Mouse (Mus musculus) hindbrain, embryonic 11.5 days (tissue): Measurements from ENCODE around the gene Fam50b. TPM values are rescaled to one million over a fixed set of nuclear protein-coding genes. Genes with fewer than 3 reads are reported as not detected.

ENCODE experiments used
- ATAC-seq: fragments of 200-750 bp; cut with Nextera tagmentation; 2 replicates; pipeline ENCODE4 v1.8.0; 2017; ENCODE audit warnings: mild to moderate bottlenecking, moderate TSS enrichment, moderate library complexity; ENCODE audit not compliant: low FRiP score
- DNase-seq: peaks from one replicate; pipeline ENCODE4 v3.0.0-alpha.2; 2015; ENCODE audit warnings: low spot score
- H3K27ac ChIP-seq: fragments of 300-500 bp; sonication (generic); 2 replicates; pipeline ENCODE4 v1.5.1; 2014; ENCODE audit warnings: mild to moderate bottlenecking, low read depth, low read length
- H3K27me3 ChIP-seq: fragments of 300-500 bp; sonication (generic); 2 replicates; pipeline ENCODE4 v1.6.1; 2014; ENCODE audit warnings: mild to moderate bottlenecking, low read length, moderate library complexity, mixed read lengths; ENCODE audit not compliant: control insufficient read depth, insufficient read depth
- H3K36me3 ChIP-seq: fragments of 300-500 bp; sonication (generic); 2 replicates; pipeline ENCODE4 v1.6.1; 2014; ENCODE audit warnings: mild to moderate bottlenecking, low read length, moderate library complexity, mixed read lengths; ENCODE audit not compliant: control insufficient read depth, insufficient read depth
- H3K4me1 ChIP-seq: fragments of 300-500 bp; sonication (generic); replicated peaks from 2 replicates; pipeline ENCODE4 v1.6.1; 2014; ENCODE audit warnings: low read length, mixed read lengths; ENCODE audit not compliant: control insufficient read depth, insufficient read depth
- H3K4me2 ChIP-seq: fragments of 300-500 bp; sonication (generic); replicated peaks from 2 replicates; pipeline ENCODE4 v1.6.1; 2014; ENCODE audit warnings: mild to moderate bottlenecking, low read depth, low read length
- H3K4me3 ChIP-seq: fragments of 300-500 bp; sonication (generic); 2 replicates; pipeline ENCODE4 v1.5.1; 2014; ENCODE audit warnings: low read depth, low read length
- H3K9ac ChIP-seq: fragments of 300-500 bp; sonication (generic); 2 replicates; pipeline ENCODE4 v1.6.1; 2014; ENCODE audit warnings: low read depth, low read length
- H3K9me3 ChIP-seq: fragments of 300-500 bp; sonication (generic); 2 replicates; pipeline ENCODE4 v1.6.1; 2016; ENCODE audit warnings: low read length; ENCODE audit not compliant: control insufficient read depth
- WGBS: fragments of 180-500 bp; shearing (Covaris S2); extraction: QIAGEN DNeasy Blood & Tissue Kit; methylation state at CpG from one replicate; pipeline ENCODE4 v1.1.7; 2014; 5-methylcytosine and 5-hydroxymethylcytosine counted together
- polyA plus RNA-seq: library from polyadenylated mRNA; unstranded; fragments of >200 nt; fragmentation: Nextera tagmentation; extraction: Ambion mirVana; gene quantifications from 2 replicates; pipeline ENCODE4 v1.2.1, GENCODE M21; 2014

The Fam50b gene
- polyA plus RNA-seq, 1 experiment from 2014 or later = not detected

- no peaks in the 10 kb centered on the region for H3K9me3 ChIP-seq
Observed at GRCm38 (mm10) chr13:34704835-34705234, 29.8 kb upstream of the Fam50b start.

GRCm38 (mm10) chr13:34708955-34709354 lies 25.7 kb upstream of the Fam50b start:
- DNase-seq (no peak), ATAC-seq (no peak)
- H3K4me2 ChIP-seq = no peak overlapping the region
- no peaks in the 10 kb centered on the region for H3K4me1 ChIP-seq
- H3K9ac ChIP-seq = no peak overlapping the region
- 58% methylated on average over 3 of the region's 3 CpGs for WGBS
- H3K9me3 ChIP-seq = no peaks in the 10 kb centered on the region
- no peak overlapping the region for H3K27ac ChIP-seq
- H3K4me3 ChIP-seq = no peak overlapping the region
- no peaks in the 10 kb centered on the region for H3K27me3 ChIP-seq
- no peaks in the 10 kb centered on the region for H3K36me3 ChIP-seq

More at GRCm38 (mm10) chr13:34704835-34705234, 29.8 kb upstream of the Fam50b start:
- 0 out of 2 replicates have a peak, but pooled peaks have one; percentile 38 for ATAC-seq
- no peak overlapping the region for H3K4me3 ChIP-seq
- no peak overlapping the region for H3K4me2 ChIP-seq
- no peak for DNase-seq
- no peak overlapping the region for H3K9ac ChIP-seq
- no peaks in the 10 kb centered on the region for H3K36me3 ChIP-seq
- no peaks in the 10 kb centered on the region for H3K27me3 ChIP-seq
- 28% methylated on average over 3 of the region's 3 CpGs for WGBS
- H3K27ac ChIP-seq = no peak overlapping the region
- H3K4me1 ChIP-seq = no peaks in the 10 kb centered on the region

GRCm38 (mm10) chr13:34709566-34709965 lies 25.1 kb upstream of the Fam50b start:
- Histone ChIP-seq H3K4me3 (no peak overlapping the region), H3K9me3 (no peaks in the 10 kb centered on the region), H3K36me3 (no peaks in the 10 kb centered on the region), H3K9ac (no peak overlapping the region), H3K4me1 (no peaks in the 10 kb centered on the region), H3K27me3 (no peaks in the 10 kb centered on the region), H3K27ac (no peak overlapping the region), H3K4me2 (no peak overlapping the region)
- DNase-seq (no peak), ATAC-seq (no peak)
- 90% methylated on average over 4 of the region's 4 CpGs for WGBS

- ATAC-seq (no peak), DNase-seq (no peak)
- WGBS = 87% methylated on average over 4 of the region's 4 CpGs
Observed at GRCm38 (mm10) chr13:34711410-34711809, 23.2 kb upstream of the Fam50b start.

GRCm38 (mm10) chr13:34712881-34713280 lies 21.8 kb upstream of the Fam50b start:
- DNase-seq = no peak
- no peak for ATAC-seq
- no peaks in the 10 kb centered on the region for H3K36me3 ChIP-seq
- H3K9me3 ChIP-seq = no peaks in the 10 kb centered on the region
- 62% methylated on average over 1 of the region's 1 CpGs for WGBS
- no peaks in the 10 kb centered on the region for H3K27me3 ChIP-seq
- H3K4me3 ChIP-seq = no peak overlapping the region
- no peak overlapping the region for H3K9ac ChIP-seq
- H3K4me1 ChIP-seq = no peaks in the 10 kb centered on the region
- H3K4me2 ChIP-seq = no peak overlapping the region
- H3K27ac ChIP-seq = no peak overlapping the region

More at GRCm38 (mm10) chr13:34711410-34711809, 23.2 kb upstream of the Fam50b start:
- Histone ChIP-seq H3K27ac (no peak overlapping the region), H3K27me3 (no peaks in the 10 kb centered on the region), H3K4me3 (no peak overlapping the region), H3K9me3 (no peaks in the 10 kb centered on the region), H3K36me3 (no peaks in the 10 kb centered on the region), H3K4me1 (no peaks in the 10 kb centered on the region), H3K4me2 (no peak overlapping the region), H3K9ac (no peak overlapping the region)

- Histone ChIP-seq H3K36me3 (no peaks in the 10 kb centered on the region), H3K4me2 (no peak overlapping the region), H3K27me3 (no peaks in the 10 kb centered on the region), H3K4me1 (no peaks in the 10 kb centered on the region), H3K9me3 (no peaks in the 10 kb centered on the region), H3K27ac (no peak overlapping the region), H3K4me3 (no peak overlapping the region), H3K9ac (no peak overlapping the region)
- ATAC-seq (no peak), DNase-seq (no peak)
- WGBS = 63% methylated on average over 7 of the region's 7 CpGs
Observed at GRCm38 (mm10) chr13:34715437-34715838, 19.2 kb upstream of the Fam50b start.

GRCm38 (mm10) chr13:34724831-34725592 lies 9.6 kb upstream of the Fam50b start:
- Histone ChIP-seq H3K4me2 (no peak overlapping the region), H3K9ac (no peak overlapping the region), H3K36me3 (no peaks in the 10 kb centered on the region), H3K27ac (no peak overlapping the region), H3K4me1 (no peaks in the 10 kb centered on the region), H3K9me3 (no peaks in the 10 kb centered on the region), H3K4me3 (no peak overlapping the region), H3K27me3 (no peaks in the 10 kb centered on the region)
- DNase-seq = peak; percentile 19
- 70% methylated on average over 8 of the region's 8 CpGs for WGBS
- ATAC-seq = no peak

- WGBS = 48% methylated on average over 9 of the region's 9 CpGs
- Histone ChIP-seq H3K27ac (no peak overlapping the region), H3K4me3 (no peak overlapping the region), H3K27me3 (no peaks in the 10 kb centered on the region), H3K9me3 (no peaks in the 10 kb centered on the region), H3K36me3 (no peaks in the 10 kb centered on the region), H3K4me2 (no peak overlapping the region), H3K4me1 (no peaks in the 10 kb centered on the region), H3K9ac (no peak overlapping the region)
- DNase-seq (peak; percentile 37), ATAC-seq (0 out of 2 replicates have a peak, but pooled peaks have one; percentile 30)
Observed at GRCm38 (mm10) chr13:34725800-34726476, 8.7 kb upstream of the Fam50b start.

- H3K27me3 ChIP-seq = no peaks in the 10 kb centered on the region
- no peaks in the 10 kb centered on the region for H3K4me1 ChIP-seq
- no peak overlapping the region for H3K4me2 ChIP-seq
- DNase-seq (no peak), ATAC-seq (no peak)
- H3K36me3 ChIP-seq = no peaks in the 10 kb centered on the region
- no peak overlapping the region for H3K9ac ChIP-seq
- 75% methylated on average over 8 of the region's 8 CpGs for WGBS
- H3K9me3 ChIP-seq = no peaks in the 10 kb centered on the region
- H3K27ac ChIP-seq = no peak overlapping the region
- no peak overlapping the region for H3K4me3 ChIP-seq
Observed at GRCm38 (mm10) chr13:34726477-34726805, 8.2 kb upstream of the Fam50b start.
